11 mouse cellular contexts compared by ENCODE assay signal in genomic region chr17:46549193-46549592, GRCm38 (mm10). TPM values are rescaled to one million over a fixed set of nuclear protein-coding genes. Genes with fewer than 3 reads are reported as not detected.
A peak's percentile ranks its signal among the peaks of the same experiment; 100 is the strongest.
DNase-seq lines count a peak whose midpoint lies in the region; ATAC-seq lines count a peak whose summit lies in the region.
"Had no signal": no experiment of that assay in that cellular context is flagged by ENCODE, and none has a peak within 500 bp of the region (broad histone marks: within the 10 kb centered on the region; RNA-seq: fewer than 3 reads in every experiment).

No protein-coding gene starts in this region.

- H3K27me3 ChIP-seq in neural tube, embryonic 11.5 days (ENCODE audit: control insufficient read depth, insufficient read depth, low read length) = no peaks in the 10 kb centered on the region
- H3K27me3 ChIP-seq: stomach, embryonic 15.5 days had no signal

- peak; percentile 69 for DNase-seq in heart, postnatal 4 days
- no peak for DNase-seq in heart, postnatal 36 days
- DNase-seq in thymus, postnatal 25 days = peak; percentile 40
- no peak for DNase-seq in thymus, postnatal 10 days (ENCODE audit: low spot score in 2 of 2)
- DNase-seq in cerebellum, postnatal 14 days = peak; percentile 65 to 84
- DNase-seq in kidney, postnatal 25 days = peak; percentile 88 to 91
- peak; percentile 76 for DNase-seq in neural tube, embryonic 11.5 days (ENCODE audit: low spot score)
- DNase-seq in urinary bladder, postnatal 10 days (ENCODE audit: low spot score) = no peak

- H3K36me3 ChIP-seq in neural tube, embryonic 11.5 days (ENCODE audit: control insufficient read depth, insufficient read depth, low read length) = peaks cover 2% of the 10 kb centered on the region

- no peak for ATAC-seq in neural tube, embryonic 11.5 days (ENCODE audit: insufficient read depth, low FRiP score, low TSS enrichment)

- H3K4me3 ChIP-seq in neural tube, embryonic 11.5 days (ENCODE audit: low read depth, low read length) = 0 out of 2 replicates have a peak overlapping the region, but pooled peaks have one; percentile 2
- H3K4me3 ChIP-seq: embryonic facial prominence, embryonic 12.5 days; liver, embryonic 15.5 days; stomach, embryonic 15.5 days had no signal

- H3K9ac ChIP-seq in neural tube, embryonic 11.5 days (ENCODE audit: low read length) = no peak overlapping the region
- H3K9ac ChIP-seq: liver, embryonic 15.5 days; stomach, embryonic 15.5 days had no signal

- intact Hi-C loops in heart, postnatal 36 days (cut with DNase I) = loop anchor here (1.0 kb wide), 1 partner anchor 24 kb away; no protein-coding TSS in a partner anchor

- peaks cover 34% of the 10 kb centered on the region for H3K4me1 ChIP-seq in neural tube, embryonic 11.5 days (ENCODE audit: control insufficient read depth, insufficient read depth, low read length)

- WGBS in neural tube, embryonic 11.5 days = 27% methylated on average over 8 of the region's 8 CpGs

- no peak overlapping the region for H3K4me2 ChIP-seq in neural tube, embryonic 11.5 days (ENCODE audit: low read depth)
- H3K4me2 ChIP-seq: embryonic facial prominence, embryonic 12.5 days; liver, embryonic 15.5 days; stomach, embryonic 15.5 days had no signal

- H3K27ac ChIP-seq in neural tube, embryonic 11.5 days (ENCODE audit: low read depth, low read length) = no peak overlapping the region
- H3K27ac ChIP-seq: embryonic facial prominence, embryonic 12.5 days; liver, embryonic 15.5 days; stomach, embryonic 15.5 days had no signal

- H3K9me3 ChIP-seq in neural tube, embryonic 11.5 days (ENCODE audit: control insufficient read depth, low read length) = no peaks in the 10 kb centered on the region
- H3K9me3 ChIP-seq: embryonic facial prominence, embryonic 12.5 days; liver, embryonic 15.5 days; stomach, embryonic 15.5 days had no signal

RNA-seq across cellular contexts. Expression of gene Cul9, which starts 3.0 kb away (rescaled TPM):
- total RNA-seq in heart, postnatal 4 days (2021) = 10 to 100 TPM; 12.0 to 12.6 TPM
- total RNA-seq in heart, postnatal 36 days (2021) = 10 to 100 TPM; 20.3 to 24.0 TPM
- polyA plus RNA-seq in neural tube, embryonic 11.5 days (2014; fragmentation: Nextera tagmentation; extraction: Ambion mirVana) = 4.4 and 5.4 TPM in 2 replicates

RNA-seq across cellular contexts. Expression of gene Srf, which starts 6.8 kb away (rescaled TPM):
- total RNA-seq in heart, postnatal 4 days (2021) = 100 to 1,000 TPM; 184 to 210 TPM
- 10 to 100 TPM; 85.7 to 94.7 TPM for total RNA-seq in heart, postnatal 36 days (2021)
- polyA plus RNA-seq in neural tube, embryonic 11.5 days (2014; fragmentation: Nextera tagmentation; extraction: Ambion mirVana) = 5.9 and 7.7 TPM in 2 replicates

RNA-seq across cellular contexts. Expression of gene Dnph1, which starts 52.7 kb away (rescaled TPM):
- 10 to 100 TPM in 1 of 2 experiments, 1 to 10 TPM in 1; 9.5 to 10.2 TPM for total RNA-seq in heart, postnatal 4 days (2021)
- 1 to 10 TPM in 1 of 2 experiments, under 1 TPM in 1; 0.89 to 2.2 TPM for total RNA-seq in heart, postnatal 36 days (2021)
- 55.3 and 64.9 TPM in 2 replicates for polyA plus RNA-seq in neural tube, embryonic 11.5 days (2014; fragmentation: Nextera tagmentation; extraction: Ambion mirVana)

Comparison
In these comparisons a context has a peak if more than half of its experiments do, and no peak if none do; other contexts are left out.
1. DNase-seq: peak in heart, postnatal 4 days (single experiment), thymus, postnatal 25 days (single experiment), cerebellum, postnatal 14 days (2 of 2), kidney, postnatal 25 days (2 of 2) and neural tube, embryonic 11.5 days (single experiment); none in heart, postnatal 36 days (0 of 2), thymus, postnatal 10 days (0 of 2) and urinary bladder, postnatal 10 days (single experiment).